Mouse (Mus musculus): Measurements from ENCODE around the gene Large1. TPM values are rescaled to one million over a fixed set of nuclear protein-coding genes. Genes with fewer than 3 reads are reported as not detected.

Large1 gene
- total and polyA plus RNA-seq, 3 experiments: not detected

GRCm38 (mm10) chr8:72901591-72901990 lies 451.7 kb downstream of the Large1 start:
- Histone ChIP-seq H3K27me3 (replicated peaks) (peaks cover 62% of the 10 kb centered on the region), H3K27ac (ENCODE audit: insufficient read depth, low read depth) (no peak overlapping the region), H3K4me1 (ENCODE audit: control insufficient read depth in 1 of 2, insufficient read depth in 2 of 2) (no peaks in the 10 kb centered on the region), H3K4me3 (replicated peaks in 1 of 3; ENCODE audit: low read depth in 2 of 3, low read length in 2 of 3, poor library complexity in 1 of 3) (no peak overlapping the region), H3K9ac (ENCODE audit: insufficient read depth, low read depth) (no peak overlapping the region), H3K4me2 (ENCODE audit: insufficient read depth, low read depth, poor library complexity, severe bottlenecking) (no peak overlapping the region), H3K36me3 (replicated peaks in 1 of 2; ENCODE audit: control insufficient read depth in 1 of 2, insufficient read depth in 1 of 2, low read length in 1 of 2) (no peaks in the 10 kb centered on the region), H3K9me3 (replicated peaks; ENCODE audit: low read length) (no peaks in the 10 kb centered on the region), H3K79me2 (replicated peaks; ENCODE audit: control insufficient read depth, extremely low read depth, insufficient read depth, poor library complexity, severe bottlenecking) (no peaks in the 10 kb centered on the region)
- no peak for DNase-seq (ENCODE audit: extremely low read depth)
- in situ Hi-C loops (cut with MboI; ENCODE audit: low pct_ligation_motif_present, low pct_unique_long_range_greater_than_20kb, low sequenced_read_pairs) (no loop called here), dilution Hi-C loops (cut with MboI; ENCODE audit: extremely low pct_ligation_motif_present, extremely low pct_unique_long_range_greater_than_20kb, low sequenced_read_pairs) (no loop called here)
- TF ChIP-seq SMC3 (IDR thresholded peaks at IDR 0.05; ENCODE audit: low read depth, low read length): no peak
- TF ChIP-seq MAZ (IDR thresholded peaks at IDR 0.05; ENCODE audit: low read depth, low read length): no peak
- TF ChIP-seq JUN (IDR thresholded peaks at IDR 0.05; ENCODE audit: insufficient read depth, low read depth, low read length): no peak
- no peak for TF ChIP-seq USF2 (conservative IDR thresholded peaks at IDR 0.05; ENCODE audit: low read depth, low read length)
- TF ChIP-seq KAT2A (IDR thresholded peaks at IDR 0.05; ENCODE audit: insufficient replicate concordance, low read length): no peak
- TF ChIP-seq ELF1 (IDR thresholded peaks at IDR 0.05; ENCODE audit: low read depth, low read length): no peak
- no peak for TF ChIP-seq ZNF384 (IDR thresholded peaks at IDR 0.05; ENCODE audit: low read depth, low read length)
- no peak for TF ChIP-seq CTCF (conservative IDR thresholded peaks at IDR 0.05 in 1 of 2, IDR thresholded peaks at IDR 0.05 in 1 of 2; ENCODE audit: low read depth in 2 of 2, low read length in 2 of 2)
- no peak for TF ChIP-seq JUND (conservative IDR thresholded peaks at IDR 0.05; ENCODE audit: low read depth, low read length)
- TF ChIP-seq GABPA (IDR thresholded peaks at IDR 0.05; ENCODE audit: insufficient replicate concordance, low read depth, low read length): no peak
- no peak for TF ChIP-seq USF1 (IDR thresholded peaks at IDR 0.05; ENCODE audit: low read depth, low read length)
- TF ChIP-seq UBTF (IDR thresholded peaks at IDR 0.05; ENCODE audit: low read depth, low read length): no peak
- no peak for TF ChIP-seq TBP (conservative IDR thresholded peaks at IDR 0.05; ENCODE audit: low read depth, low read length)

- no peaks in the 10 kb centered on the region for H3K36me3 ChIP-seq (replicated peaks in 1 of 2; ENCODE audit: control insufficient read depth in 1 of 2, insufficient read depth in 1 of 2, low read length in 1 of 2)
- DNase-seq (ENCODE audit: extremely low read depth): no peak
- no peak overlapping the region for H3K4me3 ChIP-seq (replicated peaks in 1 of 3; ENCODE audit: low read depth in 2 of 3, low read length in 2 of 3, poor library complexity in 1 of 3)
- in situ Hi-C loops (cut with MboI; ENCODE audit: low pct_ligation_motif_present, low pct_unique_long_range_greater_than_20kb, low sequenced_read_pairs): no loop called here
- no peak overlapping the region for H3K9ac ChIP-seq (ENCODE audit: insufficient read depth, low read depth)
- no peaks in the 10 kb centered on the region for H3K9me3 ChIP-seq (replicated peaks; ENCODE audit: low read length)
- no peak overlapping the region for H3K4me2 ChIP-seq (ENCODE audit: insufficient read depth, low read depth, poor library complexity, severe bottlenecking)
- H3K4me1 ChIP-seq (ENCODE audit: control insufficient read depth in 1 of 2, insufficient read depth in 2 of 2): no peaks in the 10 kb centered on the region
- TF ChIP-seq MEF2A (IDR thresholded peaks at IDR 0.05; ENCODE audit: borderline replicate concordance, low read depth, low read length): no peak
- no peak for TF ChIP-seq MAX (IDR thresholded peaks at IDR 0.05; ENCODE audit: low read length)
- no peak for TF ChIP-seq JUN (IDR thresholded peaks at IDR 0.05; ENCODE audit: insufficient read depth, low read depth, low read length)
- TF ChIP-seq TCF12 (IDR thresholded peaks at IDR 0.05; ENCODE audit: low read depth, low read length): no peak
- TF ChIP-seq SIN3A (IDR thresholded peaks at IDR 0.05; ENCODE audit: low read length): no peak
- TF ChIP-seq ZKSCAN1 (IDR thresholded peaks at IDR 0.05; ENCODE audit: borderline replicate concordance, low read depth, low read length): no peak
- TF ChIP-seq USF2 (conservative IDR thresholded peaks at IDR 0.05; ENCODE audit: low read depth, low read length): no peak
- no peak for TF ChIP-seq IRF4 (IDR thresholded peaks at IDR 0.05; ENCODE audit: low read depth, low read length)
- TF ChIP-seq ZNF384 (IDR thresholded peaks at IDR 0.05; ENCODE audit: low read depth, low read length): no peak
- TF ChIP-seq PAX5 (IDR thresholded peaks at IDR 0.05; ENCODE audit: low read length): no peak
- TF ChIP-seq HCFC1 (IDR thresholded peaks at IDR 0.05; ENCODE audit: low read depth, low read length): no peak
- TF ChIP-seq NELFE (IDR thresholded peaks at IDR 0.05; ENCODE audit: low read depth, low read length): no peak
- no peak for TF ChIP-seq NRF1 (IDR thresholded peaks at IDR 0.05; ENCODE audit: low read depth, low read length)
- no peak for TF ChIP-seq RAD21 (IDR thresholded peaks at IDR 0.05; ENCODE audit: low read depth, low read length)
- TF ChIP-seq ELF1 (IDR thresholded peaks at IDR 0.05; ENCODE audit: low read depth, low read length): no peak
- no peak for TF ChIP-seq BHLHE40 (IDR thresholded peaks at IDR 0.05; ENCODE audit: low read depth, low read length)
- no peak for TF ChIP-seq MXI1 (IDR thresholded peaks at IDR 0.05; ENCODE audit: low read depth, low read length)
- dilution Hi-C loops (cut with MboI; ENCODE audit: extremely low pct_ligation_motif_present, extremely low pct_unique_long_range_greater_than_20kb, low sequenced_read_pairs): no loop called here
- H3K27ac ChIP-seq (ENCODE audit: insufficient read depth, low read depth): no peak overlapping the region
- H3K27me3 ChIP-seq (replicated peaks): peaks cover 41% of the 10 kb centered on the region
- H3K79me2 ChIP-seq (replicated peaks; ENCODE audit: control insufficient read depth, extremely low read depth, insufficient read depth, poor library complexity, severe bottlenecking): no peaks in the 10 kb centered on the region
These were observed 454.0 kb downstream of the Large1 start for GRCm38 (mm10) chr8:72899321-72899720.

Measured in CH12.LX (cell line).